Comparison of ENCODE assay signal across 8 mouse cellular contexts in genomic region chr7:125550881-125551381, GRCm38 (mm10). TPM values are rescaled to one million over a fixed set of nuclear protein-coding genes. Genes with fewer than 3 reads are reported as not detected.
A peak's percentile ranks its signal among the peaks of the same experiment; 100 is the strongest.
DNase-seq lines count a peak whose midpoint lies in the region; ATAC-seq lines count a peak whose summit lies in the region.

No protein-coding gene starts in this region.

- H3K9ac ChIP-seq in intestine, embryonic 16.5 days (ENCODE audit: low read depth, low read length): 0 out of 2 replicates have a peak overlapping the region, but pooled peaks have one; percentile 21
- no peak overlapping the region for H3K9ac ChIP-seq in intestine, embryonic 15.5 days
- H3K9ac ChIP-seq in heart, embryonic 14.5 days (ENCODE audit: low read length): no peak overlapping the region
- H3K9ac ChIP-seq in forebrain, embryonic 12.5 days: no peak overlapping the region

- peak; percentile 35 for DNase-seq in adipocyte (ENCODE audit: low spot score)
- DNase-seq in lung, postnatal 10 days: peak; percentile 77
- no peak for DNase-seq in thymus, postnatal 0 days (ENCODE audit: low spot score)

- no peaks in the 10 kb centered on the region for H3K27me3 ChIP-seq in intestine, embryonic 16.5 days (replicated peaks; ENCODE audit: control insufficient read depth, insufficient read depth, low read length)
- H3K27me3 ChIP-seq in intestine, embryonic 15.5 days (replicated peaks): no peaks in the 10 kb centered on the region
- no peaks in the 10 kb centered on the region for H3K27me3 ChIP-seq in heart, embryonic 14.5 days (ENCODE audit: control insufficient read depth, insufficient read depth, low read length)
- H3K27me3 ChIP-seq in forebrain, embryonic 12.5 days: peaks cover 42% of the 10 kb centered on the region

- no peak for ATAC-seq in intestine, embryonic 16.5 days
- no peak for ATAC-seq in intestine, embryonic 15.5 days
- ATAC-seq in heart, embryonic 14.5 days (ENCODE audit: insufficient number of reproducible peaks, insufficient read depth, low FRiP score, low read depth): peak; percentile 49; the same call in 1 of the 2 replicates
- no peak for ATAC-seq in CD4-positive, CD25-positive, alpha-beta regulatory T cell, adult 4 months
- no peak for ATAC-seq in forebrain, embryonic 12.5 days (ENCODE audit: low FRiP score)

- peaks cover 15% of the 10 kb centered on the region for H3K4me1 ChIP-seq in intestine, embryonic 16.5 days (ENCODE audit: control insufficient read depth, insufficient read depth, low read length)
- H3K4me1 ChIP-seq in intestine, embryonic 15.5 days (replicated peaks): peaks cover 35% of the 10 kb centered on the region; the same call in 1 of the 2 replicates
- peaks cover 21 to 33% of the 10 kb centered on the region in 2 experiments for H3K4me1 ChIP-seq in heart, embryonic 14.5 days (ENCODE audit: control insufficient read depth in 2 of 2, insufficient read depth in 2 of 2, low read length in 2 of 2)
- H3K4me1 ChIP-seq in forebrain, embryonic 12.5 days: peaks cover 11% of the 10 kb centered on the region

- WGBS in intestine, embryonic 16.5 days: 69% methylated on average over 6 of the region's 6 CpGs
- 73% methylated on average over 6 of the region's 6 CpGs for WGBS in intestine, embryonic 15.5 days
- 18% methylated on average over 6 of the region's 6 CpGs for WGBS in heart, embryonic 14.5 days
- 84% methylated on average over 6 of the region's 6 CpGs for WGBS in forebrain, embryonic 12.5 days

- H3K27ac ChIP-seq in intestine, embryonic 16.5 days (ENCODE audit: low read length): peak overlapping the region; percentile 45; the same call in 1 of the 2 replicates
- no peak overlapping the region for H3K27ac ChIP-seq in intestine, embryonic 15.5 days
- peak overlapping the region; percentile 53 to 70; a peak in 3 of 4 replicates for H3K27ac ChIP-seq in heart, embryonic 14.5 days (replicated peaks in 1 of 2; ENCODE audit: control insufficient read depth in 1 of 2, insufficient read depth in 1 of 2, low read depth in 2 of 2, low read length in 2 of 2)
- H3K27ac ChIP-seq in forebrain, embryonic 12.5 days: no peak overlapping the region

- no peak overlapping the region for H3K4me3 ChIP-seq in intestine, embryonic 16.5 days (ENCODE audit: low read length)
- H3K4me3 ChIP-seq in intestine, embryonic 15.5 days (replicated peaks): no peak overlapping the region
- H3K4me3 ChIP-seq in heart, embryonic 14.5 days (ENCODE audit: control insufficient read depth in 1 of 2, insufficient read depth in 1 of 2, low read depth in 1 of 2, low read length in 2 of 2): no peak overlapping the region
- H3K4me3 ChIP-seq in forebrain, embryonic 12.5 days (replicated peaks): no peak overlapping the region

- H3K9me3 ChIP-seq in intestine, embryonic 16.5 days (ENCODE audit: control insufficient read depth, low read length): no peaks in the 10 kb centered on the region
- no peaks in the 10 kb centered on the region for H3K9me3 ChIP-seq in intestine, embryonic 15.5 days
- H3K9me3 ChIP-seq in heart, embryonic 14.5 days (ENCODE audit: control insufficient read depth, low read length): no peaks in the 10 kb centered on the region
- no peaks in the 10 kb centered on the region for H3K9me3 ChIP-seq in forebrain, embryonic 12.5 days

- no peaks in the 10 kb centered on the region for H3K36me3 ChIP-seq in intestine, embryonic 16.5 days (ENCODE audit: control insufficient read depth, insufficient read depth, low read length)
- no peaks in the 10 kb centered on the region for H3K36me3 ChIP-seq in intestine, embryonic 15.5 days
- no peaks in the 10 kb centered on the region for H3K36me3 ChIP-seq in heart, embryonic 14.5 days (ENCODE audit: control insufficient read depth, insufficient read depth, low read length)
- no peaks in the 10 kb centered on the region for H3K36me3 ChIP-seq in forebrain, embryonic 12.5 days (replicated peaks)

- H3K4me2 ChIP-seq in intestine, embryonic 16.5 days (ENCODE audit: low read depth, low read length): no peak overlapping the region
- H3K4me2 ChIP-seq in intestine, embryonic 15.5 days (replicated peaks): no peak overlapping the region
- peak overlapping the region; percentile 92 for H3K4me2 ChIP-seq in heart, embryonic 14.5 days (ENCODE audit: low read length)
- H3K4me2 ChIP-seq in forebrain, embryonic 12.5 days: no peak overlapping the region

RNA-seq across cellular contexts. Expression of gene Il4ra, which starts 1.0 kb away (rescaled TPM):
- 12.6 and 14.5 TPM in 2 replicates for polyA plus RNA-seq in intestine, embryonic 16.5 days (2015; fragmentation: Nextera tagmentation; extraction: Ambion mirVana)
- 10.4 and 11.8 TPM in 2 replicates for polyA plus RNA-seq in intestine, embryonic 15.5 days (2015; fragmentation: Nextera tagmentation; extraction: Ambion mirVana)
- 2.8 and 3.7 TPM in 2 replicates for polyA plus RNA-seq in heart, embryonic 14.5 days (2014; fragmentation: Nextera tagmentation; extraction: Ambion mirVana)
- 100 to 1,000 TPM; 102 to 165 TPM for polyA plus RNA-seq in CD4-positive, CD25-positive, alpha-beta regulatory T cell, adult 4 months (2017; shearing (Covaris generic))
- 45.8 and 47.1 TPM in 2 replicates for polyA plus RNA-seq in thymus, postnatal 0 days (2015; fragmentation: Nextera tagmentation; extraction: Ambion mirVana)
- 3.4 and 3.5 TPM in 2 replicates for polyA plus RNA-seq in forebrain, embryonic 12.5 days (2016; fragmentation: Nextera tagmentation; extraction: Ambion mirVana)

RNA-seq across cellular contexts. Expression of gene Il21r, which starts 52.3 kb away (rescaled TPM):
- 0.38 and 0.59 TPM in 2 replicates for polyA plus RNA-seq in intestine, embryonic 16.5 days (2015; fragmentation: Nextera tagmentation; extraction: Ambion mirVana)
- 0.32 and 0.52 TPM in 2 replicates for polyA plus RNA-seq in intestine, embryonic 15.5 days (2015; fragmentation: Nextera tagmentation; extraction: Ambion mirVana)
- polyA plus RNA-seq in heart, embryonic 14.5 days (2014; fragmentation: Nextera tagmentation; extraction: Ambion mirVana): 0.20 TPM in 1 of 2 replicates, not detected in the other
- 100 to 1,000 TPM in 1 of 2 experiments, 10 to 100 TPM in 1; 99.5 to 157 TPM for polyA plus RNA-seq in CD4-positive, CD25-positive, alpha-beta regulatory T cell, adult 4 months (2017; shearing (Covaris generic))
- 28.2 and 36.8 TPM in 2 replicates for polyA plus RNA-seq in thymus, postnatal 0 days (2015; fragmentation: Nextera tagmentation; extraction: Ambion mirVana)
- 0.12 and 0.31 TPM in 2 replicates for polyA plus RNA-seq in forebrain, embryonic 12.5 days (2016; fragmentation: Nextera tagmentation; extraction: Ambion mirVana)

RNA-seq across cellular contexts. Expression of gene Nsmce1, which starts 59.5 kb away (rescaled TPM):
- polyA plus RNA-seq in intestine, embryonic 16.5 days (2015; fragmentation: Nextera tagmentation; extraction: Ambion mirVana): 104 and 115 TPM in 2 replicates
- polyA plus RNA-seq in intestine, embryonic 15.5 days (2015; fragmentation: Nextera tagmentation; extraction: Ambion mirVana): 120 TPM in 2 replicates
- 101 and 120 TPM in 2 replicates for polyA plus RNA-seq in heart, embryonic 14.5 days (2014; fragmentation: Nextera tagmentation; extraction: Ambion mirVana)
- 100 to 1,000 TPM; 116 to 118 TPM for polyA plus RNA-seq in CD4-positive, CD25-positive, alpha-beta regulatory T cell, adult 4 months (2017; shearing (Covaris generic))
- polyA plus RNA-seq in thymus, postnatal 0 days (2015; fragmentation: Nextera tagmentation; extraction: Ambion mirVana): 191 and 200 TPM in 2 replicates
- polyA plus RNA-seq in forebrain, embryonic 12.5 days (2016; fragmentation: Nextera tagmentation; extraction: Ambion mirVana): 113 and 114 TPM in 2 replicates

Comparison
In these comparisons a context has a peak if more than half of its experiments do, and no peak if none do; other contexts are left out.
1. H3K27ac ChIP-seq: peak in intestine, embryonic 16.5 days (single experiment) and heart, embryonic 14.5 days (2 of 2); none in intestine, embryonic 15.5 days (single experiment) and forebrain, embryonic 12.5 days (single experiment).
2. RNA of gene Il21r, which starts 52.3 kb away (polyA plus RNA-seq): 99.5 to 157 TPM in CD4-positive, CD25-positive, alpha-beta regulatory T cell, adult 4 months and 28.2 to 36.8 TPM in thymus, postnatal 0 days; 0.38 to 0.59 TPM in intestine, embryonic 16.5 days, 0.32 to 0.52 TPM in intestine, embryonic 15.5 days, 0.12 to 0.31 TPM in forebrain, embryonic 12.5 days and 0.20 TPM in heart, embryonic 14.5 days; every median in the first group is over 10 times any median in the second.